Mouse (Mus musculus): Measurements from ENCODE around the gene Gm5726. TPM values are rescaled to one million over a fixed set of nuclear protein-coding genes. Genes with fewer than 3 reads are reported as not detected.

The Gm5726 gene
- total RNA-seq (2023): not detected

DNA sequence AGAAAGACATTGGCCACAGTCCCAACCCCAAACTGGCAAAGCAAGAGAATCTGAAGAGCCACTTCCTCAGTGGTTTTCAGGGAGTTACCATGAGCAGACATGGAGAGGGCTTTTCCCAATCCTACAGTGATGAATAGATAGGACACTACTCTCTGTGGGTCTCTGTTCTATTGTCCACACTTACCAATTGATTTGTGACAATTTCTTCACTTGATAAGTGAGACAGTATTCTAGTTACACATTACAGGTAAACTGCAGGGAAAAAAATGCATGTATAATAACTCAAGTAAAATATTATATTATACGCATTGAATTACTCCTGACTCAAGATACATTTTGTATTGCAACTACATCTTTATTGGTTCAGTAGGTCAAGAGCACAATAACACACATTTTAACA is at the start of gene Gm5726:
Gm5726 (minus strand) TSS at position 101 of the 400 bp plus-strand sequence.

DNA sequence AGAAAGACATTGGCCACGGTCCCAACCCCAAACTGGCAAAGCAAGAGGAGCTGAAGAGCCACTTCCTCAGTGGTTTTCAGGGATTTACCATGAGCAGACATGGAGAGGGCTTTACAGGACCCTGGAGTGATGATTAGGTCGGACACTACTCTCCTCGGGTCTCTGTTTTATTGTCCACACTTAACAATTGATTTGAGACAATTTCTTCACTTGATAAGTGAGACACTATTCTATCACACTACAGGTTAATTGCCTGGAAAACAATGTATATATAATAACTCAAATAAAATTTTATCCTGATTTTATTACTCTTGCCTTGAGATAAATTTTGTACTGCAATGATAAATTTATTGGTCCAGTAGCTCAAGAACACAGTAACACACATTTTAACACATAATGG is 30.6 kb upstream of the Gm5726 start, which contains the start of gene Gm4141:
Gm4141 (minus strand) TSS at position 101 of the 400 bp plus-strand sequence.

DNA sequence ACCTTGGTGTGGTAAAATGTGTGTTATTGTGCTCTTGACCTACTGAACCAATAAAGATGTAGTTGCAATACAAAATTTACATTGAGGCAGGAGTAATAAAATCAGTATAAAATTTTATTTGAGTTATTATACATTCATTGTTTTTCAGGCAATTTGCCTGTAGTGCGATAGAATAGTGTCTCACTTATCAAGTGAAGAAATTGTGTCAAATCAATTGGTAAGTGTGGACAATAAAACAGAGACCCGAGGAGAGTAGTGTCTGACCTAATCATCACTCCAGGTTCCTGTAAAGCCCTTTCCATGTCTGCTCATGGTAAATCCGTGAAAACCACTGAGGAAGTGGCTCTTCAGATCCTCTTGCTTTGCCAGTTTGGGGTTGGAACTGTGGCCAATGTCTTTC is 12.0 kb downstream of the Gm5726 start, which contains the start of gene Vmn1r104:
Vmn1r104 (plus strand) TSS at position 301 of the 400 bp plus-strand sequence.

DNA sequence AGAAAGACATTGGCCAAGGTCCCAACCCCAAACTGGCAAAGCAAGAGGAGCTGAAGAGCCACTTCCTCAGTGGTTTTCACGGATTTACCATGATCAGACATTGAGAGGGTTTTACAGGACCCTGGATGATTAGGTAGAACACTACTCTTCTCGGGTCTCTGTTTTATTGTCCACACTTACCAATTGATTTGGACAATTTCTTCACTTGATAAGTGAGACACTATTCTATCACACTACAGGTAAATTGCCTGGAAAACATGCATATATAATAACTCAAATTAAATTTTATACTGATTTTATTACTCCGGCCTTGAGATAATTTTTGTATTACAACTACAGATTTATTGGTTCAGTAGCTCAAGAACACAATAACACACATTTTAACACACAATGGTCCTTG is 35.1 kb downstream of the Gm5726 start, which contains the start of gene Vmn1r103:
Vmn1r103 (minus strand) TSS at position 101 of the 400 bp plus-strand sequence.

Other genes with a start within 250 kb of the Gm5726 start
- not detected for gene Gm4133, start 211.7 kb downstream of the Gm5726 start, total RNA-seq (2023)
- not detected for gene Gm5728, start 170.3 kb downstream of the Gm5726 start, total RNA-seq (2023)
- gene Vmn1r100, start 127.8 kb downstream of the Gm5726 start, total RNA-seq (2023): not detected
- gene Vmn1r101, start 103.2 kb downstream of the Gm5726 start, total RNA-seq (2023): not detected
- not detected for gene Gm10670, start 70.8 kb downstream of the Gm5726 start, total RNA-seq (2023)
- not detected for gene Vmn1r103, start 35.2 kb downstream of the Gm5726 start, total RNA-seq (2023)
- not detected for gene Vmn1r104, start 11.9 kb downstream of the Gm5726 start, total RNA-seq (2023)
- gene Gm4141, start 30.5 kb upstream of the Gm5726 start, total RNA-seq (2023): not detected
- gene Gm4513, start 53.3 kb upstream of the Gm5726 start, total RNA-seq (2023): not detected
- gene Vmn1r107, start 123.2 kb upstream of the Gm5726 start, total RNA-seq (2023): not detected
- not detected for gene Vmn1r111, start 157.5 kb upstream of the Gm5726 start, total RNA-seq (2023)
- gene Gm10668, start 184.9 kb upstream of the Gm5726 start, total RNA-seq (2023): not detected
- not detected for gene Vmn1r112, start 225.4 kb upstream of the Gm5726 start, total RNA-seq (2023)
- gene Vmn1r113, start 241.5 kb upstream of the Gm5726 start, total RNA-seq (2023): not detected

Data from CD4-positive naive resting alpha-beta T cell, adult 76 days (primary cell).